24 mouse cellular contexts compared by ENCODE assay signal in the genomic region with DNA sequence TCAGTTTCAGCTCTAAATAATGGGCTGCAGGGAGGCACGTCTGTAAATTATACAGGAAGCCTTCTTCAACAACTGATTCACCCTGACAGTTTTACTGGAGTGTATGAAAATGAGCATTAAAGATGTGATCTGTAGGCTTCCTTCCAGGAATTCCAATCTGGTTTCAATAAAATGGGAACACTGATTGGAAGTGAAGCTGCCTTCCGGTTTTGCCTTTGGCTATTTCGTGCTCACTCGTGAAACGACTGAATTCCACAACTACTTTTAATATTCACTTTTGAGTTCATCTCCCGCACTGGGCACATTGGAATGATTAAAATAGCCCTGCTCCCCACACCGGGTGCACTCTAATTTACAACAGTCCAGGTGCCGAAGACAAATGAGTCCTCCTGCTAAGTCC.
DNase-seq lines count a peak whose midpoint lies in the region; ATAC-seq lines count a peak whose summit lies in the region.
"Had no signal": no experiment of that assay in that cellular context is flagged by ENCODE, and none has a peak within 500 bp of the region (broad histone marks: within the 10 kb centered on the region; RNA-seq: fewer than 3 reads in every experiment).

No protein-coding gene starts in this region.

- intact Hi-C loops in left cerebral cortex, postnatal 25 days (cut with DNase I): no loop called here

- H3K4me2 ChIP-seq in hindbrain, embryonic 11.5 days (replicated peaks; ENCODE audit: low read depth, low read length): no peak overlapping the region
- H3K4me2 ChIP-seq in hindbrain, embryonic 13.5 days: no peak overlapping the region
- H3K4me2 ChIP-seq: forebrain, embryonic 15.5 days; heart, embryonic 15.5 days; neural tube, embryonic 13.5 days had no signal

- no peaks in the 10 kb centered on the region for H3K36me3 ChIP-seq in hindbrain, embryonic 11.5 days (ENCODE audit: control insufficient read depth, insufficient read depth, low read length)
- no peaks in the 10 kb centered on the region for H3K36me3 ChIP-seq in hindbrain, embryonic 13.5 days
- H3K36me3 ChIP-seq in embryonic facial prominence, embryonic 10.5 days (replicated peaks): no peaks in the 10 kb centered on the region
- H3K36me3 ChIP-seq: forebrain, embryonic 15.5 days; heart, embryonic 15.5 days; neural tube, embryonic 13.5 days had no signal

- no peaks in the 10 kb centered on the region for H3K9me3 ChIP-seq in hindbrain, embryonic 11.5 days (ENCODE audit: control insufficient read depth, low read length)
- no peaks in the 10 kb centered on the region for H3K9me3 ChIP-seq in hindbrain, embryonic 13.5 days
- no peaks in the 10 kb centered on the region for H3K9me3 ChIP-seq in embryonic facial prominence, embryonic 10.5 days
- H3K9me3 ChIP-seq: forebrain, embryonic 15.5 days; heart, embryonic 15.5 days; neural tube, embryonic 13.5 days had no signal

- ATAC-seq in hindbrain, embryonic 11.5 days (ENCODE audit: low FRiP score): no peak
- ATAC-seq in hindbrain, embryonic 13.5 days (ENCODE audit: low FRiP score): no peak
- ATAC-seq: forebrain, embryonic 15.5 days; lung, postnatal 0 days had no signal

- no peak overlapping the region for H3K4me3 ChIP-seq in hindbrain, embryonic 11.5 days (ENCODE audit: low read depth, low read length)
- H3K4me3 ChIP-seq in hindbrain, embryonic 13.5 days: no peak overlapping the region
- no peak overlapping the region for H3K4me3 ChIP-seq in embryonic facial prominence, embryonic 10.5 days
- H3K4me3 ChIP-seq: forebrain, embryonic 15.5 days; heart, adult 2 months; heart, embryonic 15.5 days; layer of hippocampus, adult 2 months; neural tube, embryonic 13.5 days had no signal

- peak; percentile 21 for DNase-seq in hindbrain, embryonic 11.5 days (ENCODE audit: low spot score)
- peak; percentile 67 for DNase-seq in embryonic facial prominence, embryonic 10.5 days (ENCODE audit: low spot score)
- DNase-seq in hindlimb bud, embryonic 11.5 days (ENCODE audit: extremely low spot score, low read depth, low spot score): peak; percentile 95
- peak; percentile 58 for DNase-seq in mesoderm, embryonic 11.5 days (ENCODE audit: low read depth, low spot score)
- DNase-seq in cerebellum, adult 11-12 months: no peak
- DNase-seq in left cerebral cortex, postnatal 25 days (ENCODE audit: low spot score in 2 of 2): no peak
- no peak for DNase-seq in layer of hippocampus, postnatal 25 days (ENCODE audit: extremely low spot score in 1 of 2, low spot score in 1 of 2)
- DNase-seq: adrenal gland, postnatal 36 days; cerebellum, adult 18-20 months; cerebellum, postnatal 36 days; gastrocnemius, postnatal 25 days; heart, adult 2 months; kidney, adult 18-20 months; kidney, postnatal 14 days; liver; midbrain, embryonic 14.5 days; right cerebral cortex, postnatal 25 days had no signal

- H3K27ac ChIP-seq in hindbrain, embryonic 11.5 days (ENCODE audit: low read depth, low read length): no peak overlapping the region
- no peak overlapping the region for H3K27ac ChIP-seq in hindbrain, embryonic 13.5 days
- peak overlapping the region; percentile 77 for H3K27ac ChIP-seq in embryonic facial prominence, embryonic 10.5 days (replicated peaks)
- H3K27ac ChIP-seq: forebrain, embryonic 15.5 days; heart, adult 2 months; heart, embryonic 15.5 days; neural tube, embryonic 13.5 days; stomach, postnatal 0 days had no signal

- no peaks in the 10 kb centered on the region for H3K4me1 ChIP-seq in hindbrain, embryonic 11.5 days (replicated peaks; ENCODE audit: control insufficient read depth, insufficient read depth, low read length)
- peaks cover 10% of the 10 kb centered on the region for H3K4me1 ChIP-seq in hindbrain, embryonic 13.5 days (replicated peaks)
- peaks cover 57% of the 10 kb centered on the region for H3K4me1 ChIP-seq in embryonic facial prominence, embryonic 10.5 days

- no peak overlapping the region for H3K9ac ChIP-seq in hindbrain, embryonic 11.5 days (ENCODE audit: low read depth, low read length)
- no peak overlapping the region for H3K9ac ChIP-seq in hindbrain, embryonic 13.5 days
- H3K9ac ChIP-seq: forebrain, embryonic 15.5 days; heart, embryonic 15.5 days; neural tube, embryonic 13.5 days had no signal

- H3K27me3 ChIP-seq in hindbrain, embryonic 11.5 days (ENCODE audit: control insufficient read depth, insufficient read depth, low read length): no peaks in the 10 kb centered on the region
- no peaks in the 10 kb centered on the region for H3K27me3 ChIP-seq in hindbrain, embryonic 13.5 days
- peaks cover 23% of the 10 kb centered on the region for H3K27me3 ChIP-seq in embryonic facial prominence, embryonic 10.5 days (replicated peaks; ENCODE audit: low read depth, poor library complexity, severe bottlenecking)
- H3K27me3 ChIP-seq: neural tube, embryonic 13.5 days had no signal

- 70% methylated on average over 8 of the region's 8 CpGs for WGBS in hindbrain, embryonic 11.5 days
- 78% methylated on average over 8 of the region's 8 CpGs for WGBS in hindbrain, embryonic 13.5 days
- WGBS in embryonic facial prominence, embryonic 10.5 days: 40% methylated on average over 8 of the region's 8 CpGs

Comparison
In these comparisons a context has a peak if more than half of its experiments do, and no peak if none do; other contexts are left out.
1. DNase-seq: peak in hindbrain, embryonic 11.5 days (single experiment), embryonic facial prominence, embryonic 10.5 days (single experiment), hindlimb bud, embryonic 11.5 days (single experiment) and mesoderm, embryonic 11.5 days (single experiment); none in cerebellum, adult 11-12 months (single experiment), left cerebral cortex, postnatal 25 days (0 of 2) and layer of hippocampus, postnatal 25 days (0 of 2).